Mouse (Mus musculus) kidney, postnatal 36 days (tissue): ENCODE measurements around the gene Gmppa.

Experiments used
- DNase-seq, 2 experiments: peaks; one replicate each; pipeline ENCODE4 v3.0.0; 2021 to 2022; ENCODE audit warnings: mixed read lengths in 2 of 2

The Gmppa gene

DNA sequence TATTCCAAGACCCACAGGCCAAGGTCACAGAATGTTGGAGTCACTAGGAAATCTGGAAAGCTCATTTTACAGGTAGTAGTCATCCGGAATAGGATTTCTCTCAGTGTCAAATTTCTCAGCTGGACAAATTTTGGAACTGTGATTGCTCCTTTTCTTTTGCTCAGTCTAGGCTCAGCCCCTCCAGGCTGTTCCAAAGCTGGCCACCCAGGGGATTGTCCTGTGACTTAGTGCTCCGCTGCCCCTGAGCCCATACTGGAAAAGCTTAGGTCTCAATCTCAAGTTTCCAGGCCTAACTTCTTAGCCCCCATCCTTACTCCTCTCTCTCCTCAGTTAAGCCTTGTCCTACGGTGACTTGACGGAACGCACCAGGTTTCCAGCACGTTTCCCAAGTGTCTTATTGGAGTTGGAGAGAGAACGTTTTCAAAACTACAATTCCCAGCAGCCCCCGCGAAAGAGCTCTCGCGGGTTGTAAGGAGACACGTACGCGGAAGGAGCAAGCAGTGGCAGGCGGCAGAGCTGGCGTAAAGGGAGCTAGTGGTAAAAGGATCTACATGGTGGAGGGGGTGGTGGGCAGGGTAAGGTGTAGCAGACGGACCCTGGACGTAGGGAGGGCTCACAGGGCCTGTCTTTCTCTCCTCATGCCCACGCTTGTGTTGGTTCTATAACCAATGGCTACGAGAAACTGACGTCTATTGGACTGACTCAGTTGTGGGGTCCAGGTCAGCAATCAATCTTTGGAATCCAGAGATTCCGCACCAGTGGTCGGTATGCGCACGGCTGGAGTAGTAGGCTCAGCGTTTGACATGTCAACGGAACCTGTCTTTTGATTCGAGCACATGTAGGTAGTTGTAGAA, at the start of gene Gmppa:
Gene Gmppa, plus strand, starts transcription at position 456 of the 854 bp plus-strand sequence.
- DNase-seq, result peak; percentile 87 to 92

DNA sequence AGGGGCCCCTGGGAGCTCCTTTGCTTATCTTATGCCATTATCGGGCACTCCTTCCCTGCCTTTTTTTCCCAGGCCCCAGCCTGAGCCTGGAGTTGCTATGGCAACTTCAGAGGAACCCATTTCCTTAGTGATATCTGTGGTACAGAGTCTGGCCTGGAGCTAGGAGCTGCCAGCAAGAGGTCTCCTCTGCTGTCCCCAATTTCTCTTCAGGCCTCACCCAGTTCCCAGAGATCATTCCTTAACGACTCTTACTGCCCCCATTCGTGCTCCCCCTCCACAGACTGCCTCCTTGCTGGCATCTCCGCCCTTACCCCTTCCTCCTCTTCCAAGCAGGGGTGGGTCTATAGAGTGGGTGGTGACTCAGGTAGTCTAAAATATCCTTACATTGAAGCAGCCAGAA, 49.6 kb upstream of the Gmppa start:
- no peak for DNase-seq

DNA sequence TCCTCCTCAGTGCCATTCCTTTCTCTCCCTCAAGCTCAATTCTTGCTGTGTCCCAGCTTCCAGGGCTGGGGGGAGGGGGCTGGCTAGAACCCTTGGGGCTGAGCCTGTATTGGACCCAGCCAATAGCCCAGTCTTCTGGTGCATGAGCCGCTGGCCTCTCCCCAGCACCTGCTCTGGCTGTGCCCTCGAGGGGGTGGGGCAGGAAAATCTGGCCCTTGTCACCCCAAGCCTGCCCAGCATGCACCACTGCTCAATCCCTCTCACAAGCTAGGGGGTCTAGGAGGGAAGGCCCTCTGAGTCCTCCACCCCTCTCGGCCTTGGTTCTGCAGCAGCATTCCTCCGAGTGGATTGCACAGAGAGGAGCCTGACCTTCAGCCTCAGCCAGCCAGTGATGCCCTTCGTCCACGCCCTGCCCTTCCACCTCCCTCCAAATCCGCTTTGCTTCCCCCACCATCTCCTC, 48.2 kb upstream of the Gmppa start:
- no peak for DNase-seq

DNA sequence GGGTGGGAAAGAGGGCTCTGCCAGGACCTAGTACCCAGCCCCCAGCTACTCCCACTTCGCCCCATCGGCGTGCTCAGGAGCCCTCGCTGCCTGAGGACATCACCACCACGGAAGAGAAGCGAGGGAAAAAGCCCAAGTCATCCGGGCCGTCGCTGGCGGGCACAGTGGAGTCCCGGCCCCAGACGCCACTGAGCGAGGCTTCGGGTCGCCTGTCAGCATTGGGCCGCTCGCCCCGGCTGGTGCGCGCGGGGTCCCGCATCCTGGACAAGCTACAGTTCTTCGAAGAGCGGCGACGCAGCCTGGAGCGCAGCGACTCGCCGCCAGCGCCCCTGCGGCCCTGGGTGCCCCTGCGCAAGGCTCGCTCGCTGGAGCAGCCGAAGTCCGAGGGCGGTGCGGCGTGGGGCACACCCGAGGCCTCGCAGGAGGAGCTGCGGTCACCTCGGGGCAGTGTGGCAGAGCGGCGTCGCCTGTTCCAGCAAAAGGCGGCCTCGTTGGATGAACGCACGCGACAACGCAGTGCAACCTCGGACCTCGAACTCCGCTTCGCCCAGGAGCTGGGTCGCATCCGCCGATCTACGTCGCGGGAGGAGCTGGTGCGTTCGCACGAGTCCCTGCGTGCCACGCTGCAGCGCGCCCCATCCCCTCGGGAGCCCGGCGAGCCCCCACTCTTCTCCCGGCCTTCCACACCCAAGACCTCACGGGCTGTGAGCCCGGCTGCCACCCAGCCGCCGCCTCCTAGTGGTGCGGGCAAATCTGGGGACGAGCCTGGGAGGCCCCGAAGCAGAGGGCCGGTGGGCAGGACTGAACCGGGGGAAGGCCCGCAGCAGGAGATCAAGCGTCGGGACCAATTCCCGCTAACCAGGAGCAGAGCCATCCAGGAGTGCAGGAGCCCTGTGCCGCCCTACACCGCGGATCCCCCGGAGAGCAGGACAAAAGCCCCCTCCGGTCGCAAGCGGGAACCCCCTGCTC, 47.5 kb upstream of the Gmppa start:
- DNase-seq, result peak in 1 of 2 experiments; percentile 11

DNA sequence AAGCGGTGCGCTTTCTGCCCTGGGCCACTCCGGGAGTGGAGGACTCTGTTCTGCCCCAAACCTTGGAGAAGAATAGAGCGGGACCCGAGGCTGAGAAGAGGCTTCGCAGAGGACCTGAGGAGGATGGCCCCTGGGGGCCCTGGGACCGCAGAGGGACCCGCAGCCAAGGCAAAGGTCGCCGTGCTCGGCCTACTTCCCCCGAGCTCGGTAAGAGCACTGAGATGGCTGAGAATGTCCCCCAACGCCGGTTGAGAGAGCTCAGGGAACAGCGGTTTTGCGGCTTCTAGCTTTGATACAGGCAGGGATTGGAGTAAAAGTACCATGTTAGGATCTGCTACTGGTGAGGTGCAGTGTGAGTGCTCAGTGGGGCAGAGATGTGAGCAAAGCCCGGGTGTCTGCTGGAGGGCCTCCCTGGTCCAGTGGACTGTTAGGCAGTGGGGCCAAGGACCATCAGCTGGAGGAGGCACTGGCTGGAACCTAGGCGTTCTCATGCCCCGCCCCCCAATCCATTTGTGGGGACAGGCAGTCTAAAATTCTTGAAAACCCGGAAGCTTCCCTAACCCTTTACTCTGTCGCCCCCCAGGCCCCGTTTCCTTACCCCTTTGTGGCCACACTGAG, 46.7 kb upstream of the Gmppa start:
- DNase-seq, result no peak

DNA sequence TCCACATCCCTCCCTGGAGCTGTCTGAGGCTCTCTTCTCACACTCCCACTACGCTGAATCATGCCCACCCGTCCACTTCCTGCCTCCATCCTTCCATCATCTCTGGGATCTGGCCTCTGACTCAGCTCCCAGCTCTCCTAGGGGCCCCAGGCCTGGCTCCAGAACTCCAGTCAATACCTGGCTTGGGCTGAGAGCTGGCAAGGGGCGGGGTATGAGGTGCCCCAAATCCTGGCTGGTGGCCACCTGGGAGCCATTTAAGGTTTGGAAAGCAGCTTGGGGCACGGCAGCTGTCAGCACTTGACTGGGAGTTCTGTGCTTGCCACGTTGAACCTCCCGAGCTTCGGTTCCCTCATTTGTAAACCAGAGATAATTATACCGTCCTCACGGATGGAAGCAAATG, 42.6 kb upstream of the Gmppa start:
- no peak for DNase-seq

DNA sequence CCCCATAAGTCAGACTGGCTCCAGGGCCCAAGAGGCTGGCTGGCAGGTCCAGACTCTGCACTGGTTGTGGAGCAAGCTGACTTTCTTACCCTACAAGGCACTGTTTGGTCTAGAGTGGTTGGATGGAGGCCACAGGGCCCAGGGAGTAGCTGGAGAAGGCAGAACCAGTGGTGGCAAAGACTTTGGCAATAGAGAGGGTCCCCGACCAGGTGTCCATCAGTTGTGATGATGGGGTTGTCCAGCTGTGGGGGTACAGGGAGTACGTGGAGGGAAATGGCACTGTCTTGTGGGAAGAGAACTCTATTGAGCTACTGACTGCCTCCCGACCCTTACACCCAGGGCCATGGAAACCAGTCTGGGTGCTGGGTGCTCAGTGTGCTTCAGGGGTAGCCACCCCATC, 41.9 kb upstream of the Gmppa start:
- no peak for DNase-seq

DNA sequence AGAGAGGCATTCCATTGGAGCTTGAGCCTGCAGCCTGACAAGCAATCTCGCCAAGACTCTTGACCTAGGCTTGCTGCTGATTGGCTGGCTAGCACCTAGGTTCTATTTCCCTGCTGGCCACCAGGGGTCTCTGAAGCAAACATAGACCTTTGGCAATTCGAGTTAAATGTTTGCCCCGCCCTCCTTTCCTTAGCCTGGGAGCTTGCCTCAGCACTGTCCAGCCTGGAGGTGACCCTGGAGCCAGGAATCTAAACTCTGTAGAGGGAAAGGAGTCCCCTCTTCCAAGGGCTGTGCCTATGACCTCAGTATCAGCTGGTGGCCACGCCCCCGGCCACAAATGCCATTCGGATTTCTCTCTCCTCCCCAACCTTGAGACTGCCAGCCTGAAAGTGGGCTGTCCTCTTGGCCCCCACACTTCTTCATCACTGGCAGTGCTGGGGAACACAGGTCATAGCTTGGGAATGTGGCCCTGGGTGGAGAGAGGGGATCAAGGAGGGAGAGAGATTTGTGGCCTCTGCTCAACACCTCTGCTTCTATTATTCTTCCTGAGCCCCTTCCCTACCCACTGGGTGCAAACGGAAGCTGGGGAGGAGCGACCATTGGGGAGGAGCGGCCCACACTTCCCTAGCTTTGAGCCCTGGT, 36.8 kb upstream of the Gmppa start:
- DNase-seq, result peak; percentile 86 to 89

DNA sequence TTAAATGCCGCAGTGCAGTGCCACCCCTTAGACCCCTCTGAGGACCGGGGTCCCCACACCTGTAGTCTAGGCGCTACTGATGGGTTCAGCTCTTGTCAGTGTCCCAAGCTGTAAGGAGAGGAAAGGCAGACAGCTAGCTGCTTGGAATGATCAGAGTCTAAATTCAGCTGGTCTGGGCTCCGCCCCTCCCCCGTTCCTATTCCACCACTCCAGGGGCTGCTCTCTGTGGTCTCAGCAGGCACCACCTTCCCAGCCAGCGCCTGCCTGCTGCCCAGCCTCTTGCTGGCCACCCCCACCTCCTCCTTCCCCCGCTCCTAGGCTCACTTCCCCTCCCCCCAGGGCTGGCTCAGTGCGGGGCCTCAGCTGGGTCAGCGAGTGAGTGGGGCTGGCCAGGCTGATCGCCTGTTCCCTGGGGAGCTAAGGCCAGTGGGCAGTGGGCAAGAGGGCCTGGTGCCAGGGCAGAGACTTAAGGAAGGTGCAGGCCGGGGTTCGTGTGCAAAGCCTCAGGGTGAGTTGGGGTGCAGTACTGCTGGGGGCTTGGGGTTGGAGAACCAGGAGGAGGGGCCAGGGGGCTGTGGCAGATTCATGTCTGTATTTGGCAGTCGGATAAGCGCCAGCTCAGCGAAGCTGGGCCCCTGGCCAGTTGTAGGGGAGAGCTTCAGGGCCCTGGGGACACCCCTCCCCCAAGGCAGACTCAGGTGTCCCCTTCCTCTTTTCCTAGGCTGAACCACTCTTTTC, 35.8 kb upstream of the Gmppa start:
- peak; percentile 37 to 55 for DNase-seq

DNA sequence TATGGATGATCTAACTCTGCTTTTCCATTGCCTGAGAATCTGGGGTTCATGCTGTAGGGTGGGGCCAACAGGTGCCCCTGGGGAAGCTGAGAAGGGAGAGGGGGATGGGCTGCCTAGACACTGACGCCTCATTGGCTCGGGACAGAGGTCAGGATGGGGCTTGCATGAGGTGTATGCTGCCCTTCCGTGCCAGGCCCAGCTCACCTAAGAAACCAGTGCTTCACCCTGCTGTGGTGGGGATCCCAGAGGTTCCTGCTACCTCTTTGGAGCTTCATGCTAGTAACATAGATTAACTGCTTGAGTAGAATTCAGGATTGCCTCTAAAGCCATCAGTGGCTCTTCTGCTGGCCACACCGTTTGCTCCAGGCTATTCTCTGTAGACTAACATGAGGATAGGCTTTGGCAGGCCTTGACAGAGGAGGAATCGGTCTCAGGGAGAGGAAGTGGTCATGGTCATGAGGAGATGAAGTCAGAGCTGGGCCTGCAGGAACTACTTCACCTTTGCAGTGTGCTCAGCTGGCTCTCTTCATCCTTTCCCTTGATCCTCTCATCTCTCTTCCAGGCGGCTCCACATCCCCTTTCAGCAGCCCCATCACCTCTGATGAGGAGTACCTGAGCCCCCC, 35.1 kb upstream of the Gmppa start:
- no peak for DNase-seq

DNA sequence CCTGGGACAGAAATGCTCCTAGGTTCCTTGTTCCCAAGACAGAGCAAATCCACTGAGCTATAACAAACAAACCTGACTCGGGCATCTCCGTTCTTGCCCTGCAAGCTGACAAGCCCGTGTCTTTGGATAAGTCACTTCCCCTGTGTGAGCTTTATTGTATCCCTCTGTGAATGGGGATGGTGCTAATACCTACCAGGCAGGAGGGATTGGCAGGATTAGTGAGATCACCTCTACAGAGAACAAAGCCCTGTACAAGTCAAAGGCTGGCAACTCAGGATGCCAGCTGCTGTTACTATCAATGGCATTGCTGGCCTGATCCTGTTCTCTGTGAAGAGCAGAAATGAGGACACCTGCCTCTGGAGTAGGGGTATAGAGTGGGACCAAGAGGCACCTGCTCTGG, 30.2 kb upstream of the Gmppa start:
- no peak for DNase-seq

DNA sequence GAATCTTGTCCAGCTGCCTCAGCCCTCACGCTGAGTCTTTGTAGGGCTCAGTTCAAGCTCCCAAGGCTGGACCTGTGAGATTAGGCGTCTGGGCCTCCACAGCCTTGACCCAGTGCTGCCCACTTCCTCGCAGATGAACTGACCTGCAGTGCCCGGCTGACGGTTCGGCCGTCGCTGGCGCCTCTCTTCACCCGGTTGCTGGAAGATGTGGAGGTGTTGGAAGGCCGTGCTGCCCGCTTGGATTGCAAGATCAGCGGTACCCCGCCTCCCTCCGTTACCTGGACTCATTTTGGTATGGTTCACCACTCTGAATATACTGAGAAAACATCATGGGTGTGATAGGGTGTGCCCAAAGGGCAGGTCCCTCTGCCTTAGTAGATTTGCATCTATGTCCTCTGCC, 29.6 kb upstream of the Gmppa start:
- no peak for DNase-seq

DNA sequence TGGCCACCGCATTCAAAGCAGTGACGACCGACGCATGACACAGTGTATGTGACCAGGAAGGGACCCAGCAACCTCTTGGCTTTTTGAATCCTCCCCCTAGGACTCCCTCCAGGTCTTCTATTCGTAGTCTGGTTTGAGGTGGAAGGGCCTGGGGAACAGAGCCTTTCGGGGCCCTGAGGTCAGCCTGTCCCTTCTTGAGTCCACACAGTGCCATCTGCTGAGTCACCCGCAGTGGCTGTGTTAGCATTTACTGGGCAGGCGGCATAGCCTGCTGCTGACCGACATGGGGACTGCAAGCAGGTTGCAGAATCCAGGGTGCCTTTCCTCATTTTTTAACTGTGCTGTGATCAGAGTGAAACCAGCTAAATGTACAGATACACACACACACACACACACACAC, 28.7 kb upstream of the Gmppa start:
- no peak for DNase-seq

DNA sequence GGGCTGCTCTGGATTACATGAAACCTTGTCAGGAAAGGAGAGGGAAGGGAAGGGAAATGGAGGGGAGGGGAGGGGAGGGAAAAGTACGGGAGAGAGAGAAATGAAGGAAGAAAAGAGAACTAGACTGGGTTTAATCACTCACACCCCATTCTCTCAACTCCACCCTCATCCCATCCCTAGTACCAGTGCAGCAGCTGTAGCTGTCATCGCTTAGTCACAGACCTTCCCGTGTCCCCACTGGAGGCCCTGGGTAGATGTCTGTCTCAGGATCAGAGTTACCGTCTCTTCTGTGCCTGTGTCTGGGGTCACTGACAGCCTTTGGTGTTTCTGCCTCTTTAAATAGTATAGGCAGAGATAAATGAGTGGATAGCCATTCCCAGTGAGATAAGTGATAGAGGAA, 27.5 kb upstream of the Gmppa start:
- DNase-seq, result no peak

DNA sequence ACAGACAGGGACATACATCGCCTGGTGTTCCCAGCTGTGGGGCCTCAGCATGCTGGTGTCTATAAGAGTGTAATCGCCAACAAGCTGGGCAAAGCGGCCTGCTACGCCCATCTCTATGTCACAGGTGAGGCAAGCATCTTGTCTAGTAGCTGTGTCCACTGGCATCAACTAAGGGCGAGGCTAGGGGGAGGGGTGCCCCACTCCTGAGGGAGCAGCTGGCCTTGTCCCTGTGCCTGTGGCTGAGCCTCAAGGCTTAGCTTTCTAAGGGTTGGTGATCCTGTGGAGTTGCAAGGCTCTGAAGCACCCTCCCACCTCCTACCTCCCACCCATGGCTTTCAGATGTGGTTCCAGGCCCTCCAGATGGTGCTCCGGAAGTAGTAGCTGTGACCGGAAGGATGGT, 25.8 kb upstream of the Gmppa start:
- no peak for DNase-seq

DNA sequence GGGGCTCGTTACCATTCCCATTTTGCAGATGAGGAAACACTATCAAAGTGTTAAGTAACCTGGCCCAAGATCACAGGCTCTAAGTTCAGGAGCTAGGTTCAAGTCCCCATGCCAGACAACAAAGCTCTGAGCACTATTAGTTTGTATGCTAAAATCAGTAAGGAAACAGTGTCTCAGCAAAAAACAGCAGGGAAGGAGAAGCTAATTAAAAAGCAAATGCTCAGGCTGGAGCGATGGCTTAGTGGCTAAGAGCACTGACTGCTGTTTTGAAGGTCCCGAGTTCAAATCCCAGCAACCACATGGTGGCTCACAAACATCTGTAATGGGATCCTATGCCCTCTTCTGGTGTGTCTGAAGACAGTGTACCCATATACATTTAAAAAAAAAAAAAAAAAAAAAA, 23.5 kb upstream of the Gmppa start:
- DNase-seq, result no peak

DNA sequence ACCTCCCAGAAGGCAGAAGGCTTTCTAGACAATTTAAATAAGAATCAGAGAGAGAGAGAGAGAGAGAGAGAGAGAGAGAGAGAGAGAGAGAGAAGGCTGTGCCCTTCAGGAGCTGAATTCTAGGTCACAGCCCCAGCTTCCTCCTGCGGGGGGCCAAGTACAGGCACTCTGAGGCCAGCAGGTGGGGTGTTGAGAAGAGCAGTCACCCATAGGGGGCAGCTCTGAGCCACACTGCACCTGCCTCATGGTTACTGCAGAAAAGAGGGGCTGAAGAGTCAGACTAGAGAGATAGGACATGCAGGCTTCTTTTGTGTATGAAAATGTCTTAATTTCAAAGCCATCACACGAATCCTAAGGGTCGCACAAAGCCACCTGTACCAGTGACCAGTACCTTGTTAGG, 22.0 kb upstream of the Gmppa start:
- DNase-seq, result peak; percentile 23 to 46

DNA sequence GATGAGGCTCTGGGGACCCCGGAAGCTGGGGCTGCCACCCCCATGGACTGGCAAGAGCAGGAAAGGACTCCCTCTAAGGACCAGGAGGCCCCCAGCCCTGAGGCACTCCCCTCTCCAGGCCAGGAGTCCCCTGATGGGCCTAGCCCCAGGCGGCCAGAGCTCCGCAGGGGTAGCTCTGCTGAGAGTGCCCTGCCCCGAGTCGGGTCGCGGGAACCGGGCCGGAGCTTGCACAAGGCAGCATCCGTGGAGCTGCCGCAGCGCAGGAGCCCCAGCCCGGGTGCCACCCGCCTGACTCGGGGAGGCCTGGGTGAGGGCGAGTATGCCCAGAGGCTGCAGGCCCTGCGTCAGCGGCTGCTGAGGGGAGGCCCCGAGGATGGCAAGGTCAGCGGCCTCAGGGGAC, 13.9 kb upstream of the Gmppa start:
- no peak for DNase-seq

DNA sequence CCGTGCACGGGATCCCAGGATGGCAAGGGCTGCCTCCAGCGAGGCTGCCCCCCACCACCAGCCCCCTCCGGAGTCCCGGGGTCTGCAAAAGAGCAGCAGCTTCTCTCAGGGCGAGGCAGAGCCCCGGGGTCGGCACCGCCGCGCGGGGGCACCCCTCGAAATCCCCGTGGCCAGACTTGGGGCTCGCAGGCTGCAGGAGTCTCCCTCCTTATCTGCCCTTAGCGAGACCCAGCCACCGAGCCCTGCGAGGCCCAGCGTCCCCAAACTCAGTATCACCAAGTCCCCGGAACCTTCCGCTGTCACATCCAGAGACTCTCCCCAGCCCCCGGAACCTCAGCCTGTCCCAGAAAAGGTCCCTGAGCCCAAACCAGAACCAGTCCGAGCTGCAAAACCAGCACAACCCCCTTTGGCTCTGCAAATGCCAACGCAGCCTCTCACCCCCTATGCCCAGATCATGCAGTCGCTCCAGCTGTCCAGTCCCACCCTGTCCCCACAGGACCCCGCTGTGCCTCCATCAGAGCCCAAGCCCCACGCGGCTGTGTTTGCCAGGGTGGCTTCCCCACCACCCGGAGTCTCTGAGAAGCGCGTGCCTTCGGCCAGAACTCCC, 13.4 kb upstream of the Gmppa start:
- DNase-seq, result peak in 1 of 2 experiments; percentile 21

DNA sequence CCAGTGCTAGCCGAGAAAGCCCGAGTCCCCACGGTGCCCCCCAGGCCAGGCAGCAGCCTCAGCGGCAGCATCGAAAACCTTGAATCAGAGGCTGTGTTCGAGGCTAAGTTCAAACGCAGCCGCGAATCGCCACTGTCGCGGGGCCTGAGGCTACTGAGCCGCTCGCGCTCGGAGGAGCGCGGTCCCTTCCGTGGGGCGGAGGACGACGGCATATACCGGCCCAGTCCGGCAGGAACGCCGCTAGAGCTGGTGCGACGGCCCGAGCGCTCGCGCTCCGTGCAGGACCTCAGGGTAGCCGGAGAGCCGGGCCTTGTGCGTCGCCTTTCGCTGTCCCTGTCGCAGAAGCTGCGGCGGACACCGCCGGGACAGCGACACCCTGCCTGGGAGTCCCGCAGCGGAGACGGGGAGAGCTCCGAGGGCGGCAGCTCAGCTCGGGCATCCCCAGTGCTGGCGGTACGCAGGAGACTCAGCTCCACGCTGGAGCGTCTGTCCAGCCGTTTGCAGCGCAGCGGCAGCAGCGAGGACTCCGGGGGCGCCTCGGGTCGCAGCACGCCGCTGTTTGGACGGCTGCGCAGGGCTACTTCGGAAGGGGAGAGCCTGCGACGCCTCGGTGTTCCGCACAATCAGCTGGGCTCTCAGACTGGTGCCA, 12.8 kb upstream of the Gmppa start:
- DNase-seq, result peak in 1 of 2 experiments; percentile 53
